28 mouse cellular contexts compared by ENCODE assay signal in the genomic region with DNA sequence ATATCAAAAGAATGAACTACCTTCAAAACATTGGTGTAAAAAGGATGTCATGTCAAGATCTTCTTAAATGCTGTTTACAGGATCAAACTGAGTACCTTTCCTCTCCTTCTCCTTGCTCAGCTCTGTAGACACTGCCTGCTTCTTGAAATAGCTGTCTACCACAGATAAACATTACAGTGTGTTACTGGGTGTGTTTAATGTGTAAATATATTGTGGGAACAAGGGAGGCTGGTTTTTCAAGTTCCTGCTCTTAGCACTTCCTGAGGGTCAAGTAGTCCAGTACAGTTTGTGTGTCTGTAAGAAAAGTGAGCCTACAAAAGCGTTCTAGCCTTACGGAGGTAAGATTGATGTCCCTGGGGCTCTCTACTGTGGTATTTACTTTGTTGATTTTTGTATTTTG. TPM values are rescaled to one million over a fixed set of nuclear protein-coding genes. Genes with fewer than 3 reads are reported as not detected.
"Had no signal": no experiment of that assay in that cellular context is flagged by ENCODE, and none has a peak within 500 bp of the region (broad histone marks: within the 10 kb centered on the region; RNA-seq: fewer than 3 reads in every experiment).

No protein-coding gene starts in this region.

- H3K4me2 ChIP-seq: intestine, embryonic 15.5 days; kidney, embryonic 15.5 days; limb, embryonic 13.5 days; liver, embryonic 12.5 days; liver, embryonic 15.5 days; lung, embryonic 15.5 days; midbrain, embryonic 13.5 days; neural tube, embryonic 13.5 days had no signal

- H3K27ac ChIP-seq: intestine, embryonic 15.5 days; kidney, embryonic 15.5 days; limb, embryonic 10.5 days; limb, embryonic 13.5 days; liver, embryonic 12.5 days; liver, embryonic 15.5 days; lung, embryonic 15.5 days; midbrain, embryonic 10.5 days; midbrain, embryonic 13.5 days; neural tube, embryonic 13.5 days had no signal

- DNase-seq: kidney, adult 11 months; kidney, adult 8-10 months; kidney, postnatal 10 days; kidney, postnatal 36 days; liver; retina, postnatal 1 day; right cerebral cortex, postnatal 25 days; spleen, adult 18-20 months; thymus, postnatal 25 days had no signal

- H3K4me1 ChIP-seq: intestine, embryonic 15.5 days; kidney, embryonic 15.5 days; limb, embryonic 10.5 days; limb, embryonic 13.5 days; liver, embryonic 12.5 days; liver, embryonic 15.5 days; lung, embryonic 15.5 days; megakaryocyte, embryonic 14.5 days; midbrain, embryonic 10.5 days; midbrain, embryonic 13.5 days; neural tube, embryonic 13.5 days had no signal

- H3K9me3 ChIP-seq: intestine, embryonic 15.5 days; kidney, embryonic 15.5 days; limb, embryonic 10.5 days; limb, embryonic 13.5 days; liver, embryonic 12.5 days; liver, embryonic 15.5 days; lung, embryonic 15.5 days; megakaryocyte, embryonic 14.5 days; midbrain, embryonic 10.5 days; midbrain, embryonic 13.5 days; neural tube, embryonic 13.5 days had no signal

- H3K4me3 ChIP-seq: intestine, embryonic 15.5 days; kidney, embryonic 15.5 days; limb, embryonic 10.5 days; limb, embryonic 13.5 days; liver, embryonic 12.5 days; liver, embryonic 15.5 days; lung, embryonic 15.5 days; megakaryocyte, embryonic 14.5 days; midbrain, embryonic 10.5 days; midbrain, embryonic 13.5 days; myocyte; neural tube, embryonic 13.5 days had no signal

- H3K36me3 ChIP-seq: intestine, embryonic 15.5 days; kidney, embryonic 15.5 days; limb, embryonic 10.5 days; limb, embryonic 13.5 days; liver, embryonic 12.5 days; liver, embryonic 15.5 days; lung, embryonic 15.5 days; midbrain, embryonic 10.5 days; midbrain, embryonic 13.5 days; neural tube, embryonic 13.5 days had no signal

- H3K27me3 ChIP-seq: intestine, embryonic 15.5 days; kidney, embryonic 15.5 days; limb, embryonic 13.5 days; liver, embryonic 12.5 days; liver, embryonic 15.5 days; lung, embryonic 15.5 days; midbrain, embryonic 13.5 days; neural tube, embryonic 13.5 days had no signal

- H3K9ac ChIP-seq: intestine, embryonic 15.5 days; kidney, embryonic 15.5 days; limb, embryonic 13.5 days; liver, embryonic 12.5 days; liver, embryonic 15.5 days; lung, embryonic 15.5 days; midbrain, embryonic 13.5 days; neural tube, embryonic 13.5 days had no signal

- ATAC-seq: intestine, embryonic 15.5 days; liver, embryonic 12.5 days; midbrain, embryonic 13.5 days; midbrain, embryonic 16.5 days had no signal

RNA-seq across cellular contexts. Expression of gene H2al3, which starts 12.4 kb away (rescaled TPM):
- total RNA-seq: layer of hippocampus, postnatal 14 days; left cerebral cortex, adult 8-10 months; left cerebral cortex, postnatal 25 days; monocyte, adult 5-6 weeks; neutrophil, adult 5-6 weeks had no signal
- polyA plus RNA-seq: intestine, embryonic 15.5 days; kidney, embryonic 15.5 days; limb, embryonic 10.5 days; liver, embryonic 12.5 days; liver, embryonic 15.5 days; lung, embryonic 15.5 days; midbrain, embryonic 10.5 days; midbrain, embryonic 13.5 days; midbrain, embryonic 16.5 days; myocyte; neural tube, embryonic 13.5 days; thymus, postnatal 0 days had no signal

RNA-seq across cellular contexts. Expression of gene Hypm, which starts 15.1 kb away (rescaled TPM):
- total RNA-seq: layer of hippocampus, postnatal 14 days; left cerebral cortex, adult 8-10 months; left cerebral cortex, postnatal 25 days; monocyte, adult 5-6 weeks; neutrophil, adult 5-6 weeks had no signal
- polyA plus RNA-seq: intestine, embryonic 15.5 days; kidney, embryonic 15.5 days; limb, embryonic 10.5 days; limb, embryonic 13.5 days; liver, embryonic 12.5 days; liver, embryonic 15.5 days; lung, embryonic 15.5 days; midbrain, embryonic 10.5 days; midbrain, embryonic 13.5 days; midbrain, embryonic 16.5 days; myocyte; neural tube, embryonic 13.5 days; thymus, postnatal 0 days had no signal

RNA-seq across cellular contexts. Expression of gene Sytl5, which starts 23.6 kb away (rescaled TPM):
- total RNA-seq: monocyte, adult 5-6 weeks; neutrophil, adult 5-6 weeks had no signal
- polyA plus RNA-seq: thymus, postnatal 0 days had no signal
